Mouse (Mus musculus): ENCODE measurements around the gene Tmem91.

Tmem91 gene

DNA sequence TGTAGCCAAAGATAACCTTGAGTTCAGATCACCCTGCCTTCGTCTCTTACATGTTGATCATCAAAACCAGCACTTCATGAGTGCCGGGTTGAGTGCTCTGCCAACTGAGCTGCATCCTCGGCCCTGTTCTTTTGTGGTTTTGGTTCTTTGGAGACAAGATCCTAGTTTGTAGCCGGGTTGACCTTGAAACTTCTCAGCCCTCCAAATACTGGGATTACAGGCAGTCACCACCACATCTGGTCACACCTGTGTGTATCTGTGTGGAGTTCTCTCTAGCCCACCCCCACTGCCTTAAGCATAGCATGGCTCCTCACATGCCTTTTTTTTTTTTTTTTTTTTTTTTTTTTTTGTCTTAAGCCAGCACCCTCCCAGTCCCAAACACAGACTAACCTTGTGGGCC, 4.9 kb downstream of the Tmem91 start:
- DNase-seq (ENCODE audit: low spot score in 2 of 2), result no peak

DNA sequence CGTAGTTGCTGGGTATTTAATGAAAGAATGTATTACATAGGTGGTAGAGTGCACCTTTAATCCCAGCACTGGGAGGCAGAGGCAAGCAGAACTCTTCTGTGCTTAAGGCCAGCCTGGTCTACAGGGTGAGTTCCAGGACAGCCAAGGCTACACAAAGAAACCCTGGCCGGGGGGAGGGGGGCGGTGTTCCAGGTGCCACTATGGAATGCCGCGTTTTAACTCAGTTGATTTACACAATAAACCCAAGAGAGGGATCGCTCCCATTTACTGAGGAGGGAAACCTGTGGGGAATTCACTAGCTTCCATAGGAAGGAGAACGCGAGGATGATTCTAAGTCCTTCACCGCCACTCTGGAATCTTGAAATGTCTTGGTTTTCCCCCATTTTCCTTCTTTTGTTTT, 5.3 kb downstream of the Tmem91 start:
- no peak for DNase-seq (ENCODE audit: low spot score in 2 of 2)

DNA sequence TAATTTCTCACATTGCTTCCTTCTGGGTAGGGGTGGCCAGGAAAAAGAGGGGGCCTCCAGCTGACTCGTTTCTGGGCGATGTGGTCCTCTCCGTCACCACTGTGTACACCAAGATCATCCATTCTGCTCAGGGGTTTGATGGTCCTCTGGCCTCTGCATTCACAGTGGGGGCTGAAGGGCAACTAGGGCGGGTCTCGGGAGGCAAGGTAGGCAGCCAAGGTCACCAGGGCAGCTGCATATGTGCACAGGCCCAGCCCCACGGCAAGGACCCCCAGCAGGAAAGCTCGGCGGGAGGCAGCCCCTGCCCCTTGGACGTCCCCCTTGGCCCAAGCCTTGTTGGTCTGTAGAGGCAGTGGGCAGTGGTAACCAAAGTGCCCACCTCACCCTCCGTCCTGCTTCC, 5.8 kb downstream of the Tmem91 start:
- DNase-seq (ENCODE audit: low spot score in 2 of 2), result no peak

DNA sequence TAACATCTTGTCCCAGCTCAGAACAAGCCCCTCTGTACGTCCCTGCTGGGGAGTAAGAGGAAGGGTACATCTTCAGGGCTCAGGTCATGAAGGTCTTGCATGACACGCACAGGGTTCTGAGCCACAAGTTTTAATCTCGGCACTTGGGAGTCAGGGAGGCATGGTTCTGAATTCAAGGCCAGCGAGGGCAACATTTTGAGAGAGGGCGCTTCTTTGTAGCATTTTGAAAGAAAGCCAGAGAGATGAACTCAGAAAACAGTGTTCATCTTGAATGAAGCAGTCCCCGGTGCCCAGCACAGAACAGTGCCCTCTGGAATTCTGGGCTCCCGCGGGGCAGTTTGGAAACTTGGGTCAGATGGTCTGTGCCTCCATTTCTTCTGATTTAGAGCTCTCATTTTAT, 8.6 kb downstream of the Tmem91 start:
- no peak for DNase-seq (ENCODE audit: low spot score in 2 of 2)

DNA sequence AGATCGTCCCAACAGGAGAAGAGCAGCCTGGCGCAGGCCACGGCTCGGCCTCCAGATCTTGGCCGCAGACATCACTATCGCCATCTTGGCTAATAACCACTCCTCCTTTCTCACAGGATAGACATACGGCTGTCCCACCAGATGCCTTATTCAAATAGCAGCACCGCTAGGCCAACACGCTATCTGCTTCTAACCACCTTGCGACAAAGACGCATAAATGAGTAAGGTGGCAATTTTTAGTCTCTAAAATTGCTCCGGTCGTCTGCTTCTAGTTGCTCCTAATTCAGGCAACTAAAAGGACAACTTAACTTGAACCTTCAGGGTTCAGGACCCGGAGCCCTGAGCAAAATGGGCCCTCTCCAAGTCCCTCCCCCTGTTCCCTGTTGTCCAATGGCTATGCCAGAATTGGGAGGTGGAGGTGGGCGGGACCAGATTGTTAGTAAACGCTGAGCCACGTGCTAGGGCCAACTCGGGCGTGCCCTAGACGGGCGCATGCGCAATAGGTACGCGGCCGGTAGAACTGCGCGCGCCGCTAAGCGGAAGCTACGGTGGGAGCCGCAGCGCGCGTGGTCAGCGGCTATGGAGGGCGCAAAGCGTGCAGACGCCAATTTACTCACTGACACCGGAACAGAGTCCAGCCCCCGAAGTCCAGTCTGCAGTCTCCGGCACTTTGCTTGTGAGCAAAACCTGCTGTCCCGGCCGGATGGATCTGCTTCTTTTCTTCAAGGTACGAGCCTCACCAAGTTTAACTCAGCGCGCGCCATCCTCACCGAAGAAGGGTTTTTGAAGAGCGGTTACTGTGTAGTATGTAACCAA, 16.1 kb downstream of the Tmem91 start, which contains the start of the genes Bckdha and Exosc5:
Gene Bckdha, minus strand, starts transcription at position 325 of the 816 bp plus-strand sequence.
Gene Exosc5, plus strand, starts transcription at position 508 of the 816 bp plus-strand sequence.
- peak; percentile 96 to 99 for DNase-seq (ENCODE audit: low spot score in 2 of 2)

DNA sequence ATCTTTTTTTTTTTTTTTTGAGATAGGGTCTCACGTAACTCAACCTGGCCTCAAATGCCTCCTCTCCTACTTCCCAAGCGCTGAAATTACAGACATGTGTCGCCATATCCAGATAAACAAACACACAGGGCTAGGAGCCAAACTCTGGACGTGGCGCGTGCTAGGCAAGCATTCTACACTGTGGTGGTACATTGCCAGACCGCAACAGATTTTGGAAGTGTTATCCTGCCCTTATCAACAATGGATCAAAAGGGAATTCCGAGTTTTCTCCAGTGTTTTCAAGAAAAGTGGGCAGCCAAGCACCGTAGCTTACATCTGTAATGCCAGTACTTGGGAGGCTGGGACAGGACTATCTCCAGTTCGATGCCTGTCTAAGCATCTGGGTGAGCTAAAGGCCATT, 17.2 kb downstream of the Tmem91 start:
- DNase-seq (ENCODE audit: low spot score in 2 of 2), result no peak

DNA sequence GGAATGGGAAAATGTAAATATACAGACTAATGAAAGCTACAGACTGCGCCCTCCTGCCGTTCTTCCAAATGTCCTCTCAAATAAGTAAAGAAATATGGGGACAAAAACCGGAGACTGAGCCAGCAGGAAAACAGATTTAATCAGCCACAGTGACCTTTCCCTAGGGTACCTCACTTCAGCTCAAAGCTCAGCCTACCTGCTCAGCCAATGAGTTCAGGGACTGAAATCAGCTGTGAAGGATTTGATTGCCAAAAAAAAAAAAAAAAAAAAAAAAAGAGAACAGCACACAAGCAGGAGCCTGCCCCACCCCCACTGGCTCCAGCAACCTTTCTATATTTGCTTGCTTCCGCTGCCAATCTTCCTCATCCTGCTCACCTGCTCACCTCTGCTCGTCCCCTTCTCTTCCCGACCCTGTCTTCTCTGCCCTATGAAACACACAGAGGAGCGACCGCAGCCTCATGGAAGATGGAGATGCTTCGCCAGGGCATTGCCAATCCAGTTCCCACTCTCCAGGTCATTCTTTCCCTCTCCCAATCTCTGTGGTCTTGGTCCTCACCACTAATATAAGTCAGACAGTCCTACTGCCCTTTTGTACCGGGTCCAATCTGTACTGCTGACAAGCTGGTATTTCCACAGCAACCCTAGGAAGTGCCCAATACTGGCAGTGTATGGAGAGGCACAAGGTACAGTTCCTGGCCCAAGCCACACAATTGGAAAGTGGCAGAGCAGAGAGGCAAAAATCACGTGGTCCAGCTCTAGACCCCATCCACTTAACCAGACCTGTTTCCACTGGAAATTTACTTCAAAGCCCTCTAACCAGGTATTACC, 19.2 kb downstream of the Tmem91 start:
- no peak for DNase-seq (ENCODE audit: low spot score in 2 of 2)

DNA sequence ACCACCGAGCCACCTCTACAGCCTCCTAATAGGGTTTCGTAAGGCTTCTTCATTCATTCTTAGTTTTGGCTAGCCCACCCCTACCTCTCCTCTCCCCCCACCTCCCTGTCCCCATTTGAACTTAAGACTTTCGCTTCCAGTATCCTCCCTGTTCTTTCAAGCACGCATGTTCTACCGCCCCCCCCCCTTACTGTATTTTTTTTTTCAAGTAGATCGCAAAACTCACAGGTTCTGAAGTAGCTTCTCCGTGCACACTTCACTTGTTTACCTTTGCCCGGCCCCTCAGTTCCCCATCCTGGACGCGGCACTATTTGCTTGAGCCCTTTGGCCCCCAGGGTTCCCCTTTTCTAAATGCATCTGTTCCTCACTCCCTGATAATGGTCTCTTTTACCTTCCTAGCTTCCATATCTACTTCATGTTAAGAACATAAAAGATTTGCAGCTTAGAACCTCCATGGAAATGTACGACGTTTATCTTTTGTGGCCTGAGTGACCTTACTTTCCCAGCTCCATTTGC, 22.7 kb downstream of the Tmem91 start:
- peak in 1 of 2 experiments; percentile 61 for DNase-seq (ENCODE audit: low spot score in 2 of 2)

DNA sequence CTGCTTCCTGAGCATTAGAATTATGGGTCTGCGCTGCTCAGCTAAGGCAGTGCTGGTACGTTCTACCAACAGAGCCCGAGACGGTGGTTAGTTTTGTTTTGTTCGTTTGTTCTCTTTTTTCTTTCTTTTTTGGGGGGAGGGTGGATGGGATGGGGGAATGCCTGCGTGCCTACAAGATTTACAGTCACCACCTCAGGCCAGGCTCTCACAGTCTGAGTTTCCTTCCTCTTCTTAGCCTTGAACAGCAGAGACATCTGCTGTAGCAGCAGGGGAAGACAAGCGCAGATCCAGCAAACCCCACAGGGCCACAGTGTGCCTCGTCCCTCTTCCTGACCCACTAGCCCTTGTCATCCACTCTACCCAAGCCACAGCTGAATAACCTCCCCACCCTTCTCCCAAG, 23.7 kb downstream of the Tmem91 start:
- peak in 1 of 2 experiments; percentile 60 for DNase-seq (ENCODE audit: low spot score in 2 of 2)

DNA sequence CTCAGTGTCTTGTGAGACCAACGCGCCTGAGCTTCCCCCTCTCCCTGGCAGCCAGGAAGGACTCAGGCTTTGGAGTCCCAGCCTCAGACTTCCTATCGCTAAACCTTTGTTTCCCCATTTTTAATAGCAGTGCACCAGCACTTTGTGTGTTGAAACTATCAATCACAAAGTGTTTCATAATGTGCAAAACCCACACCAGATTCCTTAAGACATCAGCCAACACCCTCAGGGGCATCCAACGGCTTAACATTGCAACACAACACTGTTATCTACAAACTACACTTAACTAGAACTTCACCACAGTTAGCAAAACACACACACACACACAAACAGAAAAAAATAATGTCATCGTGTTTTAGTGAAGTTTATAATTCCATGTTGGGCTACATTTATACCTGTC, 25.1 kb downstream of the Tmem91 start:
- DNase-seq (ENCODE audit: low spot score in 2 of 2), result no peak

DNA sequence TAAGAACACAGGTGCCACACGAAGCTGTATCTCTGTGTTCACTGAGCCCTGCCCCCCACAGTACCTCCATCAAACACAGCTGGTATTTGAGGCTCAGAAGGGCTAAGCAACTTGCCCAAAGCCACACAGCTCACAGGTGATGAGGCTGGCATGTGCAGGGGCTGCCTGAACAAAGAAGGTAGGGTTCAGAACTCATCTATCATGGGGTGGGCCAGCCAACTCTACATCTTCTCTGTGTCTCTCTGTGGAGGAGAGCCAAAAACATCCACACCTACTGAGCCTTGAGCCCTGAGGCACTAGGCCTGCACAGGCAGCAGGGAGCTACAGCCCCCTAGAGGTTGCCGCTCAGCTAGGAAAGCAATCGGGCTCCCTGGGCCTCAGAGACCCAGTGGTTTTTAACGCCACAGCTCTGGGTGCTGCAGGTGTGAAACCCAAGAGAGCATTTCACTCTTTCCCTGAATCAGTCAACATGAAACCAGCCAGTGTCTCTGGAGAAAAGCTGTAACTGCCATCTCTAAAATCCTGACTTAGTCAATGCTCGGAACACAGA, 27.3 kb downstream of the Tmem91 start:
- DNase-seq (ENCODE audit: low spot score in 2 of 2), result peak in 1 of 2 experiments; percentile 69

DNA sequence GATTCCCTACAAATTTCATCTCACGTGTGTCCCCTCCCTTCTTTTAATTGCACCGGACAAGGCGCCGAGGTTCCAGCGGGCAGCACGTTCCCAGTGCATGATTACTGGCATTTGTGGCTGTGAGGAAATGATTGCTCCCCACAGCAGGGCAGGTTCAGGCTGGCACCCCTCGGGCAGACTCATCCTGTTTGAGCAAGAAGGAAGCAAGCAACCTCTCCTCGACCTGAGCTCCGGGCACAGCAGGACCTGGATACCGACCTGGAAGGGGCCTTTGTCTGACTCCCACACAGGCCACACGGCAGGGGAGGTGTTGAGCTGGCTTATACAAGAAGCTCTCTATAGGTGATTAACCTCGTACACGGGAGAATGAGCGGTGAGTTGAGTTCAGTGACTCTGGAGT, 29.9 kb downstream of the Tmem91 start:
- DNase-seq (ENCODE audit: low spot score in 2 of 2), result no peak

DNA sequence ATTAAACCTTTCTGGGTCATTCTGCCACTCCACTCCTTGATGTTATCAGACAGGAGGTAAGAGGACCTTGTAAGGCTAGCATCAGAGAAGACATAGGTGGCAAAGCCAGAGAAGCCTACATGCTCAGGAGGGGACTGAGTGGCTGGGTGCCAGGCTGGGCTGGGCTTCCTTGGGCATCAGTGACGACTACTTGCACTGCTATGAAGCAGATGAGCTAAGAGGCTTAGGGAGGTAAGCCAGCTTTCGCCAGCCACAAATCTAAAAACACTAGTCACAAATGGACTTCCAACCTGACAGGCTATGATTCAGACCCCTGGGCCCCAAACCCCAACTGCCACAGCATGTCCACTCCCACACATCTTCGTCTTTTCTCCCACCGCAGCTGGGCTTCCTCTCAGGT, 30.3 kb downstream of the Tmem91 start:
- no peak for DNase-seq (ENCODE audit: low spot score in 2 of 2)

DNA sequence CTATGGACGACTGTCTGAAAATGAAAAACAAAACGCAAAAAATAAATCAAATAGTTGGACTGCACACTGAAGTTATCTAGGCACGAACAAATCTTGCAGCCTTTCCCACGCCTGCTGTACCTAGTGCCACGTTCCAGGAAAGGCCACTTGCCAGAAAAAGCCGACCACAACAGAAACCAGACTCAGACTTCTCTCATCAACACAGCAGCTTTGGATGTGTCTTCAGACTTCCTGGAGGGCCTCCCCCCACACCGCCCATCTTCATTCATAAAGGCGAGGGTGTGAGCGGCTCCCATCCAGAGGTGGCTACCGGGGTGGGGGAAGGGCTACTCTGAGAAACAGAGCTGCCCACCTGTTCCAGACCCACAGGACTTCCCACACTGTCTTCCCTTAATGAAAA, 30.8 kb downstream of the Tmem91 start:
- no peak for DNase-seq (ENCODE audit: low spot score in 2 of 2)

DNA sequence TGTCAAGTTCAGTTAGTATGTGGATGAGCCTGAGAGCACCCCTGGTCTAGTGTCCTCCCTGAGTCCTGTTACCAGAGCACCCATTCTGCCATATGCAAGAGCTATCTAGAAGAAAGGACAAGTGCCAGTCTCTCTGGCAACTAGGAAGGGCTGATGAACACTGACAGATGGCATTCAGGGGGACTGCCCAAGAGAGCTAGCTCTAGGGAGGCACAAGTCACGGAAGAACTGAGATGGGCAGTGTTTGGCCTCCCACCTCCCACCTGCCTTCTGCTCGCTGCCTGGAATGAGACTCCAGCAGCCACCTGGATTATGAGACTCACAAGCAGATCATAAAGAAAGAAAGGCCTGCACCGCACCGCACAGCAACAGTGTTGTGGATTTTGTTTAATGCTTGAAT, 35.2 kb downstream of the Tmem91 start:
- no peak for DNase-seq (ENCODE audit: low spot score in 2 of 2)

DNA sequence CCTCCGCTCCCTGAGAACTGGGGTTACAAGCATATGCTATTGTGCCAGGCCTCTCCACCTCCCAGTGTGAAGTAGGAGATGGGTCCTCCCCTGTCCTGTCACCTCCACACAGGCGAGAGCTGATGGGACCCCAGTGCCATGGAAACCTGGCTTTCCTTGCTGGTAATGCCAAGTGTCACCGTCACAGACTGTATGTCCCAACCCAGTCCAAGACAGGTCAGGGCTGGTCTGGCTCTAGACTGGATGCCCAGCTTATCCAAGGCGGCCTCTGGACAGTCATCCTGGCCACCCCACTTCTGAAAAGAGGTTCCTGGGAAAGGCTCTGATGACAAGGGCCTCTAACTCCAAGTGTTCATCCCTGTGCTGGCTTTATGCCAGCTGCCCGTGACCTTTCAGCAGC, 37.9 kb downstream of the Tmem91 start:
- DNase-seq (ENCODE audit: low spot score in 2 of 2), result no peak

DNA sequence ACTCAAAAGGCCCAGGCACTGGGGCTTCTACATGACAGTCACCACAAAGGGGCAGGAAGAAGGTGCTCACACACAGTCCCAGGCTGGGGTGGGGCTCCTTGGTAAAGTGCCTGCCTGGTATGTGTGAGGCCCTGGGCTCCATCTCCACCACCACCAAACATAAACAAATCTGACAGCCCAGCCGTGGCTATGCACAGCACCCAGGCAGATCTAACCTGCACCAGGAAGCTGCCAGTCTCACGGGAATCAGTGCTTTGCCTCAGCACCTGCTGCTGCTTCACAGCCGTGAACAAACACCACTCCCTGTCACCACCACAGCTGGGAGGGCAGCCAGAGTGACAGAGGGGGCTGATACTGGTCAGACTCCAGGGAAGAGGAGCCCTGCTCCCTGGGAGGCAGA, 38.6 kb downstream of the Tmem91 start:
- peak in 1 of 2 experiments; percentile 75 for DNase-seq (ENCODE audit: low spot score in 2 of 2)

DNA sequence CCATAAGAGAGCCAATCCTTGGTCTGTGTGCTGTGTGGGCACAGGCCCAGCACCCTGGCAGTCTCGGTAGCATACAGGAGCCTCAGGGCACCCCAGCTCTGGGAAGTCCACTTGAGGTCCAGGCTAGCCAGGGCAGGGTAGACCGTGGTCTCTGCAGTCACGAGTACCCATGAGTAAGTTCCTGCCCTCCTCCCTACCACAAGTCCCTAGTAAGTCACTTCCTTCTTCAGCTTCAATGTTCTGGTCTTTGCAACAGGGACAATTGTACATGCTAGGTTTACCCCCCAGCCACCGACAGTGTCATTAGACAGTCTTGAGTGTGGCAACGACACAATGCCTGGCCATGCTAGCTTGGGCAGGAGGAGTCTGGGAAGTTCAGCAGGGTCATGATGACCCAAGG, 42.3 kb downstream of the Tmem91 start:
- no peak for DNase-seq (ENCODE audit: low spot score in 2 of 2)

DNA sequence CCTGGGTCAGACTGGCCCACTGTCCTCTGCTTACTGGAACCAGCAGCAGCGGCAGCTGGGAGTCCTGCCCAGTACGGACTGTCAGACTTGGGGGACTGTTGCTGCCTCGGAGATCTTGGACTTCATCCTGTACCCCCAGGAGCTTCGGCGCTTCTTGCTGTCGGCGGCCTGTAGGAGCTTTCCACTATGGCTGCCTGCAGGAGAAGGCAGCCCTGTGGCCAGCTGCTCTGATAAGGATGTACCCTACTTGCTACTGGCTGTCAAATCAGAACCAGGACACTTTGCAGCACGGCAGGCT, 46.7 kb downstream of the Tmem91 start:
- DNase-seq (ENCODE audit: low spot score in 2 of 2), result no peak

DNA sequence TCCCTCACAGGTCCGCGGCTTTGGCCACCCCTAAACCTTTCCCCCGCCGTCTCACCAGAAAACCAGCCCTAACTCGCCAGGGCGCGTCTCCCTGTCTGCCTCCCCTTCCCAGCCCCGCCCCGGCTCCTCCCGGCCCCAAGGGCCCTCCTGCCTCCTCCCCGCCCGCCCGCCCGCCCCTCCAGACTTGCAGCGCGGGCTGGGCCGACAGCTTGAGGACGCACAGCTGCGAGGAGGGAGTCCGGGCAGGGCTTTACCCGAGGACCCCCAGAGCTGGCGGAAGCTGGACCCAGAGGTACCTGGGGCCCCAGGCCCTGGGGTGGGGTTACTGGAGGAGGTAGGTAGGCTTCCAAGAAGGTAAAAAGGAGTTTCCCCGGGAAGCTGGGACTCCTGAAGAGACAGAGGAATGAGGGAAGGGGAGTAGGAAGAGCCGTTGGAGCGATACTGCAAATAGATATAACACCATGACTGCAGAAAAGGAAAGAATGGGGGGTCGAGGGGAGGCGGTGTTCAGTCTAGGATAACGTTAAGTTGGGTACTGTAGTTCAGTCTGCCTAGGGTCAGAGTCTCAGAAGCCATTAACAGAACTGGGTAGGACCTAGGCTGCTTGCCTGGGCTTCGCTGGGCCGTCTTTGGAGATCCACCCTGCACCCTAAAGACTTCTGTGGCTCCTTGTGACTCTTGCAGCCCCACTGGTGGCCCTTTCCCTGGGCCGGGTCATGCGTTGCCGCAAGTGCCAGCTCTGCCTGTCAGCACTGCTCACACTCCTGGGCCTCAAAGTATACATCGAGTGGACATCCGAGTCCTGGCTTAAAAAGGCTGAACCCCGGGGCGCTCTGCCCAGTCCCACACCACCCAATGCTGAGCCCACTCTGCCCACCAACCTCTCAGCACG, 47.3 kb downstream of the Tmem91 start:
- peak in 1 of 2 experiments; percentile 67 for DNase-seq (ENCODE audit: low spot score in 2 of 2)
